Mouse (Mus musculus) small intestine, adult 2 months (tissue): ENCODE results near the gene B4galt5. TPM values are rescaled to one million over a fixed set of nuclear protein-coding genes. Genes with fewer than 3 reads are reported as not detected.

Experiments used
- H3K27ac ChIP-seq: fragments of 200-500 bp; 2 replicates; pipeline ENCODE4 v1.5.1; 2012; ENCODE audit warnings: low read depth, low read length, control low read depth, inconsistent platforms; ENCODE audit not compliant: insufficient read depth
- H3K27me3 ChIP-seq: fragments of 200-500 bp; 2 replicates; pipeline ENCODE4 v1.6.1; 2012; ENCODE audit warnings: mild to moderate bottlenecking, moderate library complexity, low read length, inconsistent platforms; ENCODE audit not compliant: control insufficient read depth, insufficient read depth
- H3K36me3 ChIP-seq: fragments of 200-500 bp; 2 replicates; pipeline ENCODE4 v1.6.1; 2012; ENCODE audit warnings: mild to moderate bottlenecking, low read length, control low read depth, inconsistent platforms; ENCODE audit not compliant: control insufficient read depth, insufficient read depth
- H3K4me1 ChIP-seq: fragments of 200-500 bp; 2 replicates; pipeline ENCODE4 v1.6.1; 2012; ENCODE audit warnings: low read length, inconsistent platforms, mixed read lengths; ENCODE audit not compliant: control insufficient read depth, insufficient read depth, insufficient read length
- H3K4me3 ChIP-seq: fragments of 200-500 bp; 2 replicates; pipeline ENCODE4 v1.5.1; 2012; ENCODE audit warnings: low read depth, mild to moderate bottlenecking, control low read depth, inconsistent platforms, low read length, moderate library complexity
- CTCF ChIP-seq: fragments of 200-500 bp; IDR thresholded peaks from 2 replicates; pipeline ENCODE4 v1.5.1; 2012; ENCODE audit warnings: low read depth, mild to moderate bottlenecking, control low read depth, inconsistent platforms, low read length, moderate library complexity, mixed read lengths; ENCODE audit not compliant: insufficient replicate concordance, insufficient read length; ENCODE audit errors: extremely low read depth
- POLR2A ChIP-seq: fragments of 200-500 bp; IDR thresholded peaks from 2 replicates; pipeline ENCODE4 v1.6.1; 2012; ENCODE audit warnings: low read depth, mild to moderate bottlenecking, control low read depth, inconsistent platforms, low read length, moderate library complexity
- WGBS: fragments of 180-500 bp; shearing (Covaris S2); methylation state at CpG from one replicate; pipeline ENCODE4 v1.1.7; 2018; 5-methylcytosine and 5-hydroxymethylcytosine counted together
- polyA plus RNA-seq: library from polyadenylated mRNA; depleted of rRNA; stranded (reverse); fragments of >200 nt; gene quantifications from 2 replicates; pipeline ENCODE4 v1.2.3, GENCODE M21; 2012

The B4galt5 gene
- polyA plus RNA-seq, 1 experiment, result 84.7 TPM

- Histone ChIP-seq H3K36me3 (peaks cover 1% of the 10 kb centered on the region; the same call in 1 of the 2 replicates), H3K4me3 (no peak overlapping the region), H3K4me1 (peaks cover 29% of the 10 kb centered on the region; the same call in 1 of the 2 replicates), H3K27ac (no peak overlapping the region), H3K27me3 (no peaks in the 10 kb centered on the region)
- no peak for TF ChIP-seq CTCF
- TF ChIP-seq POLR2A, result no peak
- 71% methylated on average over 6 of the region's 6 CpGs for WGBS
These were observed 6.1 kb downstream of the B4galt5 start for GRCm38 (mm10) chr2:167342876-167343275.

GRCm38 (mm10) chr2:167337580-167337979 is 11.4 kb downstream of the B4galt5 start:
- Histone ChIP-seq H3K4me1 (peaks cover 52% of the 10 kb centered on the region), H3K4me3 (no peak overlapping the region), H3K36me3 (peaks cover 1% of the 10 kb centered on the region; the same call in 1 of the 2 replicates), H3K27me3 (no peaks in the 10 kb centered on the region), H3K27ac (no peak overlapping the region)
- TF ChIP-seq CTCF (no peak), POLR2A (no peak)
- WGBS, result 26% methylated on average over 2 of the region's 2 CpGs

- 37% methylated on average over 3 of the region's 3 CpGs for WGBS
- H3K36me3 ChIP-seq, result peaks cover 1% of the 10 kb centered on the region; the same call in 1 of the 2 replicates
- no peak for TF ChIP-seq CTCF
- TF ChIP-seq POLR2A, result no peak
- no peaks in the 10 kb centered on the region for H3K27me3 ChIP-seq
- peaks cover 53% of the 10 kb centered on the region for H3K4me1 ChIP-seq
- peak overlapping the region; percentile 50 for H3K27ac ChIP-seq
- no peak overlapping the region for H3K4me3 ChIP-seq
These were observed 11.8 kb downstream of the B4galt5 start for GRCm38 (mm10) chr2:167337214-167337512.

GRCm38 (mm10) chr2:167336384-167337213 is 12.4 kb downstream of the B4galt5 start:
- peak overlapping the region; percentile 50 for H3K27ac ChIP-seq
- no peaks in the 10 kb centered on the region for H3K27me3 ChIP-seq
- peaks cover 1% of the 10 kb centered on the region; the same call in 1 of the 2 replicates for H3K36me3 ChIP-seq
- H3K4me3 ChIP-seq, result no peak overlapping the region
- TF ChIP-seq POLR2A (no peak), CTCF (no peak)
- H3K4me1 ChIP-seq, result peaks cover 51% of the 10 kb centered on the region
- 22% methylated on average over 10 of the region's 10 CpGs for WGBS

GRCm38 (mm10) chr2:167335066-167335465 is 13.9 kb downstream of the B4galt5 start:
- Histone ChIP-seq H3K27me3 (no peaks in the 10 kb centered on the region), H3K27ac (peak overlapping the region; percentile 2; the same call in 1 of the 2 replicates), H3K36me3 (peaks cover 3% of the 10 kb centered on the region; the same call in 1 of the 2 replicates), H3K4me1 (peaks cover 57% of the 10 kb centered on the region), H3K4me3 (no peak overlapping the region)
- 82% methylated on average over 9 of the region's 9 CpGs for WGBS
- TF ChIP-seq CTCF (no peak), POLR2A (no peak)

GRCm38 (mm10) chr2:167334312-167334711 is 14.7 kb downstream of the B4galt5 start:
- Histone ChIP-seq H3K27me3 (no peaks in the 10 kb centered on the region), H3K36me3 (peaks cover 3% of the 10 kb centered on the region; the same call in 1 of the 2 replicates), H3K27ac (no peak overlapping the region), H3K4me1 (peaks cover 57% of the 10 kb centered on the region), H3K4me3 (no peak overlapping the region)
- 75% methylated on average over 4 of the region's 4 CpGs for WGBS
- TF ChIP-seq POLR2A, result no peak
- TF ChIP-seq CTCF, result no peak

GRCm38 (mm10) chr2:167333450-167333849 is 15.5 kb downstream of the B4galt5 start:
- Histone ChIP-seq H3K27me3 (no peaks in the 10 kb centered on the region), H3K4me1 (peaks cover 55% of the 10 kb centered on the region), H3K27ac (peak overlapping the region; percentile 94), H3K36me3 (peaks cover 3% of the 10 kb centered on the region; the same call in 1 of the 2 replicates), H3K4me3 (no peak overlapping the region)
- TF ChIP-seq POLR2A, result no peak
- no peak for TF ChIP-seq CTCF
- 50% methylated on average over 6 of the region's 6 CpGs for WGBS
